Mouse (Mus musculus) brain, adult 10 weeks (tissue): ENCODE data around the gene Wdr54. TPM values are rescaled to one million over a fixed set of nuclear protein-coding genes. Genes with fewer than 3 reads are reported as not detected.

Source experiments
- polyA plus RNA-seq: library from polyadenylated mRNA; stranded (reverse); fragments of 350-450 nt; fragmentation: Illumina TruSeq; extraction: RNeasy Lipid Tissue Mini Kit (QIAGEN cat#74804); gene quantifications from one replicate; pipeline ENCODE4 v1.2.3, GENCODE M21; 2015; ENCODE audit warnings: low read depth, low replicate concordance

The Wdr54 gene
- polyA plus RNA-seq, result 30.7 TPM

GRCm38 (mm10) chr6:83156259-83156684 is at the start of gene Wdr54, which contains the start of gene 1700003E16Rik:
TSS of gene Wdr54 (minus strand) at chr6:83156397.
TSS of gene 1700003E16Rik (plus strand) at chr6:83156404.

GRCm38 (mm10) chr6:83165607-83166242 is 9.5 kb upstream of the Wdr54 start, which contains the start of gene Dctn1:
TSS of gene Dctn1 (plus strand) at chr6:83165920.

GRCm38 (mm10) chr6:83134951-83135513 is 21.2 kb downstream of the Wdr54 start, which contains the start of gene Rtkn:
TSS of gene Rtkn (plus strand) at chr6:83135463.

GRCm38 (mm10) chr6:83125331-83125730 is 30.9 kb downstream of the Wdr54 start, which contains the start of gene Ino80b:
TSS of gene Ino80b (minus strand) at chr6:83125431.

GRCm38 (mm10) chr6:83120930-83121862 is 35.0 kb downstream of the Wdr54 start, which contains the start of gene Wbp1:
TSS of gene Wbp1 (minus strand) at chr6:83121559.

GRCm38 (mm10) chr6:83115011-83115671 is 41.1 kb downstream of the Wdr54 start, which contains the start of gene Mogs:
TSS of gene Mogs (plus strand) at chr6:83115496.

GRCm38 (mm10) chr6:83108762-83109668 is 47.2 kb downstream of the Wdr54 start, which contains the start of gene Mrpl53:
TSS of gene Mrpl53 (plus strand) at chr6:83109040.

GRCm38 (mm10) chr6:83101316-83101687 is 54.9 kb downstream of the Wdr54 start, which contains the start of the genes Ccdc142 and Gm42688:
TSS of gene Ccdc142 (plus strand) at chr6:83101601.
TSS of gene Gm42688 (plus strand) at chr6:83101617.

Other genes starting within 250 kb of the Wdr54 start
- gene Sema4f, start 216.6 kb downstream of the Wdr54 start, polyA plus RNA-seq, result 24.2 TPM
- gene M1ap, start 209.5 kb downstream of the Wdr54 start, polyA plus RNA-seq, result not detected
- 1.1 TPM for gene Dok1, start 122.9 kb downstream of the Wdr54 start, polyA plus RNA-seq
- gene Loxl3, start 122.2 kb downstream of the Wdr54 start, polyA plus RNA-seq, result 3.7 TPM
- gene Aup1, start 101.9 kb downstream of the Wdr54 start, polyA plus RNA-seq, result 130 TPM
- gene Htra2, start 101.1 kb downstream of the Wdr54 start, polyA plus RNA-seq, result 47.0 TPM
- 0.34 TPM for gene Dqx1, start 98.6 kb downstream of the Wdr54 start, polyA plus RNA-seq
- not detected for gene Tlx2, start 86.1 kb downstream of the Wdr54 start, polyA plus RNA-seq
- gene Pcgf1, start 78.5 kb downstream of the Wdr54 start, polyA plus RNA-seq, result 39.5 TPM
- not detected for gene Lbx2, start 70.0 kb downstream of the Wdr54 start, polyA plus RNA-seq
- 1.9 TPM for gene Ccdc142, start 54.8 kb downstream of the Wdr54 start, polyA plus RNA-seq
- 4.3 TPM for gene Gm42688, start 54.8 kb downstream of the Wdr54 start, polyA plus RNA-seq
- 109 TPM for gene Mrpl53, start 47.4 kb downstream of the Wdr54 start, polyA plus RNA-seq
- gene Mogs, start 40.9 kb downstream of the Wdr54 start, polyA plus RNA-seq, result 21.4 TPM
- 53.1 TPM for gene Wbp1, start 34.8 kb downstream of the Wdr54 start, polyA plus RNA-seq
- gene Ino80b, start 31.0 kb downstream of the Wdr54 start, polyA plus RNA-seq, result 16.5 TPM
- 108 TPM for gene Rtkn, start 20.9 kb downstream of the Wdr54 start, polyA plus RNA-seq
- 25.7 TPM for gene 1700003E16Rik, start within 50 bp of the Wdr54 start, polyA plus RNA-seq
- 208 TPM for gene Dctn1, start 9.5 kb upstream of the Wdr54 start, polyA plus RNA-seq
- gene Slc4a5, start 63.4 kb upstream of the Wdr54 start, polyA plus RNA-seq, result 1.6 TPM
- gene Mthfd2, start 169.5 kb upstream of the Wdr54 start, polyA plus RNA-seq, result 11.2 TPM
- gene Mob1a, start 169.6 kb upstream of the Wdr54 start, polyA plus RNA-seq, result 20.1 TPM
- gene Bola3, start 192.8 kb upstream of the Wdr54 start, polyA plus RNA-seq, result 79.8 TPM